Mouse (Mus musculus): ENCODE results near the gene Spryd3. TPM values are rescaled to one million over a fixed set of nuclear protein-coding genes. Genes with fewer than 3 reads are reported as not detected.
"Not testable (repeated sequence)": the region's sequence is repeated elsewhere in the genome, so short reads cannot be mapped to it uniquely, and the experiment has no call there.

The Spryd3 gene
- polyA plus RNA-seq, 1 experiment: 152 TPM

DNA sequence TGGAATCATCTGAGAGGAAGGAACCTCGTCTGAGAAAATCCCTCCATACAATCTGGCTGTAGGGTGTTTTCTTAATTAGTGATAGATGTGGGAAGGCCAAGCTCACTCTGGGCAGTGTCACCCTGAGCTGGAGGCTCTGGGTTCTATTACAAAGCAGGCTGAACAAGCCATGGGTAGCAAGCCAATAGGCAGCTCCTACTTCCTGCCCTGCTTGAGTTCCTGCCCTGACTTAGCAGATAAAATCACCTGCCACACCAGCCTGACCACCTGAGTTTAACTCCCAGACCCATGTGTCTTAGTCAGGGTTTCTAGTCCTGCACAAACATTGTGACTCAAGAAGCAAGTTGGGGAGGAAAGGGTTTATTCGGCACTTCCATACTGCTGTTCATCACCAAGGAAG, 33.0 kb upstream of the Spryd3 start:
- no peak overlapping the region for H3K27ac ChIP-seq (ENCODE audit: insufficient read depth, low read length)
- no peak overlapping the region for H3K4me3 ChIP-seq (ENCODE audit: insufficient read depth, low read length)
- TF ChIP-seq POLR2A (IDR thresholded peaks at IDR 0.05; ENCODE audit: extremely low read depth, insufficient read depth, low read length) (no peak), CTCF (IDR thresholded peaks at IDR 0.05; ENCODE audit: extremely low read depth, insufficient read depth, low read length) (no peak)
- no peaks in the 10 kb centered on the region for H3K4me1 ChIP-seq (ENCODE audit: control insufficient read depth, insufficient read depth, low read length)

DNA sequence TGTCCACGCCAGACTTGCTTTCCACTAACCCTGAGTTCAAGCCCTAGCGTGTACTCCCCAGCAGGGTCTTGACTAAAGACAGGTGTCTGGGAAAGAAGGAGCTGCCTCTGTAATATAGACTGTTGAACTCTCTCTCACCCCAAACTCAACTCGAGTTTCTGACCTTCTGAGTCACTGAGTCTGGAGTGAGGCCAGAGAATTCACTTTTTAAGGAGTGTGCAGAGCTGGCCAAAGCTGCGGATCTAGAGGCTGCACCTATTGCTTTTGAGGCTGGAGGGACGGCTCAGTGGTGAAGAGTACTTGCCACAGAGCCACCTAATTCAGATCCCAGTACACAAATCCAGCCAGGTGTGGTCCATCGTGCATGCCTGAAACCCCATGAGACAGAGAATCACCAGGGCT, 31.6 kb upstream of the Spryd3 start:
- no peak for TF ChIP-seq CTCF (IDR thresholded peaks at IDR 0.05; ENCODE audit: extremely low read depth, insufficient read depth, low read length)
- no peak for TF ChIP-seq POLR2A (IDR thresholded peaks at IDR 0.05; ENCODE audit: extremely low read depth, insufficient read depth, low read length)
- H3K4me1 ChIP-seq (ENCODE audit: control insufficient read depth, insufficient read depth, low read length): no peaks in the 10 kb centered on the region
- H3K27ac ChIP-seq (ENCODE audit: insufficient read depth, low read length): no peak overlapping the region
- H3K4me3 ChIP-seq (ENCODE audit: insufficient read depth, low read length): no peak overlapping the region

DNA sequence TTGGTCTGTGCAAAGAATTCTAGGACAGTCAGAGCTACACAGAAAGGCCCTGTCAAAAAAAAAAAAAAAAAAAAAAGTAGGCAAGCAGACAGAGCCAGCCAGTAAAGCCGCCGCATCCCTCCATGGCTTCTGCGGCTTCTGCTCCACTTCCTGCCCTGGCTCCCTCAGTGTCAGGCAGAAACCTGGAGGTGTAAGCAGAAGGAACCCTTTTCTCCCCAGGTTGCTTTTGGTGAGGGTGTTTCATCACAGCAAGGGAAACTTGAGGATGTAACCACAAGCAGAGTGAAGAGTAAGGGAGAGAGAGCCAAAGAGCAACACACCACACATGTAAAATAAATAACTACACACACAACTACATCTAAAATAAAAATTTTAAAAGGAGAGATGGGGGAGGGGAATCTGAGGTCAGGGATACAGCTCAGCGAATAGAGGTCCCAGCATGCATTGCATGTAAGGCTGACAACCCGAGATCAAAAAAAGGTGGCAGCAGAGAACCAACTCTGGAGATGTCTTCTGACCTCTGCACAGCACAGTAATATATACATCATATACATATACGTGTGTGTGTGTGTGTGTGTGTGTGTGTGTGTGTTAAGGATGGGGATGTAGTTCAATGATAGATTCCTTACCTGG, 29.6 kb upstream of the Spryd3 start:
- TF ChIP-seq POLR2A (IDR thresholded peaks at IDR 0.05; ENCODE audit: extremely low read depth, insufficient read depth, low read length): no peak
- no peak for TF ChIP-seq CTCF (IDR thresholded peaks at IDR 0.05; ENCODE audit: extremely low read depth, insufficient read depth, low read length)
- H3K4me3 ChIP-seq (ENCODE audit: insufficient read depth, low read length): no peak overlapping the region
- H3K27ac ChIP-seq (ENCODE audit: insufficient read depth, low read length): no peak overlapping the region
- no peaks in the 10 kb centered on the region for H3K4me1 ChIP-seq (ENCODE audit: control insufficient read depth, insufficient read depth, low read length)

DNA sequence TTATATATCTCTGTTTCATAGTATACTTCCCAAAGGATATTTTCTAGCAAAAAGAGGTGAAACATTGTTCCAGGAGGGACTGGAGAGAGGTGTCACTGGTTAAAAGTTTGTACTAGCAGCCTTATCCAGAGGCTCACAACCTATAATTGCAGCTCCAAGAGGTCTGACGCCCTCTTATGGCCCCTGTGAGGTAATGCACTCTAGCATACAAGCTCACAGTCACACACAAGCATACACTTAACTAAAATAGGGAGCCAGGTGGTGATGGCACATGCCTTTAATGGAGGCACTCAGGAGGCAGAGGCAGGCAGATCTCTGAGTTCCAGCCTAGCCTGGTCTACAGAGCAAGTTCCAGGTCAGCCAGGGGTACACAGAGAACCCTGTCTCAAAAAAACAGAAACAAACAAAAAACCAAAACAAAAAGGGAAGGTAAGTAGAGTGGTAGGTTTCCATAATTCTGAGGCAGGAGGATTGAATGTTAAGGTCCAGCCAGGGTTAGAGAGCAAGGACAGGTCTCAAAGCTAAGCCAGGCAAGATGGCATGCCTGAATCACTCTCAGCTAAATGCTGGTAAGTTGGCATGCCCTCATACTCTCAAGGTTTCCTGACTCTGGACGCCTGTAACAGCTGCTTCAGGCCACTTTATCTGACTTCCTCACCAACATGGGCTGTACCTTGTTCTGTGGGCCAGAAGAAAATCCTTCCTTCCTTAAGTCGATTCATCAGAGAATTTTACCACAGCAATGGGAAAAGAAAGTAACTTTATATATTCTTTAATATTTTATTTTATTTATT, 28.1 kb upstream of the Spryd3 start:
- no peaks in the 10 kb centered on the region for H3K4me1 ChIP-seq (ENCODE audit: control insufficient read depth, insufficient read depth, low read length)
- H3K27ac ChIP-seq (ENCODE audit: insufficient read depth, low read length): no peak overlapping the region
- no peak overlapping the region for H3K4me3 ChIP-seq (ENCODE audit: insufficient read depth, low read length)
- TF ChIP-seq CTCF (IDR thresholded peaks at IDR 0.05; ENCODE audit: extremely low read depth, insufficient read depth, low read length) (no peak), POLR2A (IDR thresholded peaks at IDR 0.05; ENCODE audit: extremely low read depth, insufficient read depth, low read length) (no peak)

DNA sequence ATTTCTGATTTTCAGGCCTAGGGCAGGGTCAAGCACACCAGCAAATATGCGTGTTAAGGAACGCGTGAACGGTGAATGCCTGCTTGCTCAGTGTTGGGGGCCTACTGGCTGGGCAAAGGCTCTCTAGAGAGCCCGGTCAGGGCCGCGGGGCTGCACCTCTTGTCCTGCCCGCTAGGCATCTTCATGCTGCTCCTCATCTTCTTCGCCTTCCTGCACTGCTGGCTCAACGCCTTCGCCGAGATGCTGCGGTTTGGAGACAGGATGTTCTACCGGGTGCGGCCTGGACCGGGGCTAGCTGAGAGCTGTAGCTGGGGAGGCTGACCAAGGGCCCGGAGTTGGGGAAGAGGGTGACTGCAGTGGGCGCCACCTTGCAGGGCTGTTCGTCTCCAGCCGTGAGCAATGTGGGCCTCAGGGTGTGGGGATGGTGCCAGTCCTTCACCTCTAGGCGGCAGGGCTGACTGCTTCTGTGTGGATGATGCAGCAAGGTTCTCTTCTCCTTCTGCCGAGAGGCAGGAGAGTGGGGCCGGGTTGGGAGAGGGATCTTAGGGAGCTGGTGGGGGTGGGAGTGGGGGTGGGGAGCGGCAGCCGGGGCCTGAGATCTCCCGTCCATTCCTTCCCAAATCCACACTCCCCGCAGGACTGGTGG, 24.5 kb upstream of the Spryd3 start:
- H3K4me3 ChIP-seq (ENCODE audit: insufficient read depth, low read length): no peak overlapping the region
- no peak for TF ChIP-seq POLR2A (IDR thresholded peaks at IDR 0.05; ENCODE audit: extremely low read depth, insufficient read depth, low read length)
- no peak for TF ChIP-seq CTCF (IDR thresholded peaks at IDR 0.05; ENCODE audit: extremely low read depth, insufficient read depth, low read length)
- H3K4me1 ChIP-seq (ENCODE audit: control insufficient read depth, insufficient read depth, low read length): no peaks in the 10 kb centered on the region
- H3K27ac ChIP-seq (ENCODE audit: insufficient read depth, low read length): no peak overlapping the region

DNA sequence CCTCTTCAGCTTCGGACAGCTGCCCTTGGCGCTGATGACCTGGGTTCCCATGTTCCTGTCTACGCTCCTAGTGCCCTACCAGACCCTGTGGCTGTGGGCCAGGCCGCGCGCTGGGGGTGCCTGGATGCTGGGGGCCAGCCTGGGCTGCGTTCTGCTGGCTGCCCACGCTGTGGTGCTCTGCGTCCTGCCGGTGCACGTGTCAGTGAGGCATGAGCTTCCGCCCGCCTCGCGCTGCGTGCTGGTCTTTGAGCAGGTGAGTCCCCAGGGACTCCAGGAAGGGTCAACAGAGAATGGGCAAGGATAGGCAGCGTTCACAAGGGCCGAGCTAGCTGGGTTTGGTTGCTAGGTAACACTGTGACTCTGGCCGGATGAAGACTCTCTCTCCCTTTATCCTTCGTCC, 20.8 kb upstream of the Spryd3 start:
- Histone ChIP-seq H3K4me3 (ENCODE audit: insufficient read depth, low read length) (no peak overlapping the region), H3K4me1 (ENCODE audit: control insufficient read depth, insufficient read depth, low read length) (no peaks in the 10 kb centered on the region), H3K27ac (ENCODE audit: insufficient read depth, low read length) (no peak overlapping the region)
- TF ChIP-seq POLR2A (IDR thresholded peaks at IDR 0.05; ENCODE audit: extremely low read depth, insufficient read depth, low read length): no peak
- TF ChIP-seq CTCF (IDR thresholded peaks at IDR 0.05; ENCODE audit: extremely low read depth, insufficient read depth, low read length): no peak

DNA sequence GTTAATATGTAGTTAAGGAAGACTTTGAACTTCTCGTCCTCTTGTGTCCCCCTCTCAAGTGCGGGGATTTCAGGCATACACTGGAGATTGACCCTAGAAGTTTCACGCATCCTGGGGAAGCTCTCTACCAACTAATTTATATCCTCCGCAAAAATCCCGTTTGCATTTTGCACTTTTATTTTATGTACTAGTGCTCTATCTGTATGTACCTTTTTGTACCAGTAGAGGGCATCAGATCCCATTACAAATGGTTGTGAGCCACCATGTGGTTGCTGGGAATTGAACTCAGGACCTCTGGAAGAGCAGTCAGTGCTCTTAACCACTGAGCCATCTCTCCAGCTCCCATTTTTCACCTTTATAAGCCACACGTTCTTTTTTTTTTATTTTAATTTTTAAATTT, 19.0 kb upstream of the Spryd3 start:
- H3K4me3 ChIP-seq (ENCODE audit: insufficient read depth, low read length); H3K4me1 ChIP-seq (ENCODE audit: control insufficient read depth, insufficient read depth, low read length); H3K27ac ChIP-seq (ENCODE audit: insufficient read depth, low read length): not testable (repeated sequence)

DNA sequence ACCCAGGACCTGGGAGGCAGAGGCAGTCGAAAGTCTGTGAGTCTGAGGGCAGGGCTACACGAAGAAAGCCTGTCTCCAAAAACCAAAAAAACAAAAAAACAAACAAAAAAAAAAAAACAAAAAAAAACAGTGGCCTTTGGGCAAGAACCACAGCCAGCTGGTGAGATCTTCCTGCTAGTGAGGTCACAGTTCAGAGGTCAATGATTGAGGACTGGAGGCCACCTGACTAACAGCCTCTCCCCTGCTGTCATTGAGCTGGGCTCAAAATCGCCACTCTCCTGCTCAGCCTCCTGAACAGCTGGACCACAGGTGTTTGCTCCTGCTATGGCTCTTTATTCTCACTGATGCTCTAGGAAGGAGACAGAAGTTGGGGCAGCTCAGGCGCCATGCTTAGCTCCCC, 16.6 kb upstream of the Spryd3 start:
- TF ChIP-seq CTCF (IDR thresholded peaks at IDR 0.05; ENCODE audit: extremely low read depth, insufficient read depth, low read length) (no peak), POLR2A (IDR thresholded peaks at IDR 0.05; ENCODE audit: extremely low read depth, insufficient read depth, low read length) (no peak)
- Histone ChIP-seq H3K4me1 (ENCODE audit: control insufficient read depth, insufficient read depth, low read length) (no peaks in the 10 kb centered on the region), H3K4me3 (ENCODE audit: insufficient read depth, low read length) (no peak overlapping the region), H3K27ac (ENCODE audit: insufficient read depth, low read length) (no peak overlapping the region)

DNA sequence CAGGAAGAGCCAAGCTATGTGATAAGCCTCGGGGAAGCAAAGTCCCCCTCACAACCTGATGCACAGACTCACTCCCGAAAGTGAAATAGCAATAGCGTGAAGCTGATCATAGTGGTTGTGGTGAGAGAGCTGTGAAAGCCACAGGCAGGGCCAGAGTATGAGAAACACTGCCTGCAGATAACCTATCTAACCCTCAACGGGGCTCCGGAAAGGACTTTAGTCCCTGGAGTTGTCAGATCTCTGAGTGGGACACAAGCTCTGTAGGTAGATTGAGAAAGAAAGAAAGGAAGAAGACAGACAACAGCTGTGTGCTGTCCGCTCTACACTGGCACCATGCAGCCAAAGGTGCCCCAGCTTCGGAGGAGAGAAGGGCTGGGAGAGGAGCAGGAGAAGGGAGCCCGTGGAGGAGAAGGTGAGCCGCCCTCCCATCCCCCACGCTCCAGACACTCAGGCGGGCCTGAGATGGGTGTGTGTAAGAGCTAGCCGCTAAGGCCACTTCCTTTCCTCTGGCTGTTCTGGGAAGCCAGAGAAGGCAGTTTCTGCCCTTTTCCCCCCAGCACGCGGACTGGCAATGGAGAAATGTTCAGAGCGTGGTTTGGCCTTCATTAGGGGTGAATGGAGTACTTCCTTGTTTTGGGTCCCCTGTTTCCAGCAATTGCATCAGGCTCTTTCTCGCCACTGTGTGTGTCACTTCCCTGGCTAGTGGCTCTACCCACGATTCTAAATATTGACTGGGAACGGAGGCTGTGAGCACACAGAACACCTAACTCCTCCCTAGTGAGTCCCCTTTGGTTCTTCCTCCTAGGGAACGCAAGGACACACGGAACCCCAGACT, 14.5 kb upstream of the Spryd3 start, which contains the start of gene Soat2:
Gene Soat2 (plus strand): TSS at position 226 of the 835 bp plus-strand sequence.
- Histone ChIP-seq H3K4me1 (ENCODE audit: control insufficient read depth, insufficient read depth, low read length) (peaks cover 3% of the 10 kb centered on the region; the same call in 1 of the 2 replicates), H3K27ac (ENCODE audit: insufficient read depth, low read length) (no peak within 1 kb of the TSS; the same call in 1 of the 2 replicates), H3K4me3 (ENCODE audit: insufficient read depth, low read length) (no peak within 1 kb of the TSS)
- TF ChIP-seq POLR2A (IDR thresholded peaks at IDR 0.05; ENCODE audit: extremely low read depth, insufficient read depth, low read length): no peak
- no peak for TF ChIP-seq CTCF (IDR thresholded peaks at IDR 0.05; ENCODE audit: extremely low read depth, insufficient read depth, low read length)

Data from cortical plate, adult 2 months (tissue).